ENCODE assay signal across 14 mouse cellular contexts in the genomic region with DNA sequence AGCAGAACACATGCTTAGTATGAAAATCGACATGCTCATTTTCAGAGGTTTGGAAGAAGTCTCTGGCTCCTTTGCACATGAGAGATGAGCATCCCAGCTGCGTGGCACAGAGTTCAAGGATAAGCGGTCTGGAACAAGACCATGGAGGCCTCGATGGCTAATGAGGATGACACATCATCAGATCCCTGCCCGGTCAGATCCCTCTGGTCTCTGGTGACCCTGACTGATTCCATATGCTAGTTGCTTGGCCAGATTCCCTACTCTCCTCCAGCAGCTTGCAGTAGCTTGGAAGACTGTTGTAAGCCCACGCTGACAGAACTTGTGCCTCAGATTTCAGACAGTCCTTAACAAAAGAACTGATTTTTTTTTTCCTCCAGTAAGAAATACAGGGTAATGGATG. TPM values are rescaled to one million over a fixed set of nuclear protein-coding genes. Genes with fewer than 3 reads are reported as not detected.
DNase-seq lines count a peak whose midpoint lies in the region; ATAC-seq and TF ChIP-seq lines count a peak whose summit lies in the region.
"Had no signal": no experiment of that assay in that cellular context is flagged by ENCODE, and none has a peak within 500 bp of the region (broad histone marks: within the 10 kb centered on the region; RNA-seq: fewer than 3 reads in every experiment).

No protein-coding gene starts in this region.

- no peak for TF ChIP-seq CTCF in midbrain, postnatal 0 days (IDR thresholded peaks at IDR 0.05)

- DNase-seq in frontal cortex, postnatal 25 days (ENCODE audit: low spot score in 2 of 2) = no peak
- peak; percentile 67 for DNase-seq in midbrain, postnatal 0 days (ENCODE audit: low spot score)
- no peak for DNase-seq in midbrain, embryonic 10.5 days (ENCODE audit: low spot score)
- DNase-seq in testis, postnatal 14 days (ENCODE audit: low spot score) = peak; percentile 43
- DNase-seq in right cerebral cortex, postnatal 36 days (ENCODE audit: low spot score in 2 of 2) = no peak
- no peak for DNase-seq in liver
- DNase-seq: layer of hippocampus, adult 9-11 months; right cerebral cortex, adult 18-20 months had no signal

- no peak overlapping the region for H3K9ac ChIP-seq in midbrain, postnatal 0 days (replicated peaks; ENCODE audit: low read length, poor library complexity, severe bottlenecking)
- no peak overlapping the region for H3K9ac ChIP-seq in intestine, embryonic 15.5 days
- H3K9ac ChIP-seq: embryonic facial prominence, embryonic 15.5 days; heart, embryonic 13.5 days; midbrain, embryonic 12.5 days had no signal

- H3K4me2 ChIP-seq in midbrain, postnatal 0 days (ENCODE audit: low read depth, low read length, poor library complexity, severe bottlenecking) = no peak overlapping the region
- no peak overlapping the region for H3K4me2 ChIP-seq in intestine, embryonic 15.5 days (replicated peaks)
- H3K4me2 ChIP-seq: embryonic facial prominence, embryonic 15.5 days; heart, embryonic 13.5 days; midbrain, embryonic 12.5 days had no signal

- WGBS in midbrain, postnatal 0 days = 74% methylated on average over 6 of the region's 6 CpGs
- WGBS in midbrain, embryonic 10.5 days = 86% methylated on average over 6 of the region's 6 CpGs
- WGBS in intestine, embryonic 15.5 days = 60% methylated on average over 6 of the region's 6 CpGs

- H3K4me3 ChIP-seq in midbrain, postnatal 0 days (ENCODE audit: low read depth, low read length) = no peak overlapping the region
- H3K4me3 ChIP-seq in midbrain, embryonic 10.5 days = no peak overlapping the region
- H3K4me3 ChIP-seq in intestine, embryonic 15.5 days (replicated peaks) = no peak overlapping the region
- H3K4me3 ChIP-seq: embryonic facial prominence, embryonic 15.5 days; heart, embryonic 13.5 days; midbrain, embryonic 12.5 days had no signal

- H3K4me1 ChIP-seq in midbrain, postnatal 0 days (ENCODE audit: insufficient read depth, low read length) = no peaks in the 10 kb centered on the region; the same call in 1 of the 2 replicates
- no peaks in the 10 kb centered on the region for H3K4me1 ChIP-seq in midbrain, embryonic 10.5 days
- H3K4me1 ChIP-seq in intestine, embryonic 15.5 days (replicated peaks) = no peaks in the 10 kb centered on the region
- H3K4me1 ChIP-seq: embryonic facial prominence, embryonic 15.5 days; heart, embryonic 13.5 days; midbrain, embryonic 12.5 days had no signal

- H3K36me3 ChIP-seq in midbrain, postnatal 0 days (ENCODE audit: insufficient read depth, low read length) = no peaks in the 10 kb centered on the region
- no peaks in the 10 kb centered on the region for H3K36me3 ChIP-seq in midbrain, embryonic 10.5 days
- H3K36me3 ChIP-seq in intestine, embryonic 15.5 days = no peaks in the 10 kb centered on the region
- H3K36me3 ChIP-seq: embryonic facial prominence, embryonic 15.5 days; heart, embryonic 13.5 days; midbrain, embryonic 12.5 days had no signal

- H3K9me3 ChIP-seq in midbrain, postnatal 0 days (ENCODE audit: low read length) = no peaks in the 10 kb centered on the region
- H3K9me3 ChIP-seq in midbrain, embryonic 10.5 days (replicated peaks) = no peaks in the 10 kb centered on the region
- no peaks in the 10 kb centered on the region for H3K9me3 ChIP-seq in intestine, embryonic 15.5 days
- H3K9me3 ChIP-seq: embryonic facial prominence, embryonic 15.5 days; heart, embryonic 13.5 days; midbrain, embryonic 12.5 days had no signal

- peak; percentile 67 for ATAC-seq in frontal cortex, adult (ENCODE audit: low TSS enrichment)
- no peak for ATAC-seq in midbrain, postnatal 0 days (ENCODE audit: low FRiP score)
- ATAC-seq in intestine, embryonic 15.5 days = peak; percentile 75

- H3K27ac ChIP-seq in midbrain, postnatal 0 days (ENCODE audit: low read depth, low read length) = no peak overlapping the region
- H3K27ac ChIP-seq in midbrain, embryonic 10.5 days (replicated peaks) = no peak overlapping the region
- H3K27ac ChIP-seq in intestine, embryonic 15.5 days = no peak overlapping the region
- H3K27ac ChIP-seq: embryonic facial prominence, embryonic 15.5 days; heart, embryonic 13.5 days; midbrain, embryonic 12.5 days had no signal

- no peaks in the 10 kb centered on the region for H3K27me3 ChIP-seq in midbrain, postnatal 0 days (ENCODE audit: insufficient read depth, low read length)
- H3K27me3 ChIP-seq in midbrain, embryonic 10.5 days (ENCODE audit: low read depth, poor library complexity, severe bottlenecking) = no peaks in the 10 kb centered on the region
- H3K27me3 ChIP-seq in intestine, embryonic 15.5 days (replicated peaks) = no peaks in the 10 kb centered on the region
- H3K27me3 ChIP-seq: CH12.LX; embryonic facial prominence, embryonic 15.5 days; heart, embryonic 13.5 days; midbrain, embryonic 12.5 days had no signal

RNA-seq across cellular contexts. Expression of a gene that starts 26.7 kb away (rescaled TPM):
- total RNA-seq in midbrain, postnatal 0 days (2014; rRNA removed) = not detected in 2 replicates
- 0.09 TPM in 1 of 2 replicates, not detected in the other for polyA plus RNA-seq in midbrain, postnatal 0 days (2015; fragmentation: Nextera tagmentation; extraction: Ambion mirVana)
- 0.06 TPM in 1 of 2 replicates, not detected in the other for polyA plus RNA-seq in midbrain, embryonic 10.5 days (2016; fragmentation: Nextera tagmentation; extraction: Ambion mirVana)
- 6.4 and 10.7 TPM in 2 replicates for polyA plus RNA-seq in intestine, embryonic 15.5 days (2015; fragmentation: Nextera tagmentation; extraction: Ambion mirVana)
- total RNA-seq: CH12.LX had no signal
- polyA plus RNA-seq: embryonic facial prominence, embryonic 15.5 days; midbrain, embryonic 12.5 days had no signal

RNA-seq across cellular contexts. Expression of a gene that starts 45.1 kb away (rescaled TPM):
- not detected in 2 replicates for total RNA-seq in midbrain, postnatal 0 days (2014; rRNA removed)
- polyA plus RNA-seq in midbrain, postnatal 0 days (2015; fragmentation: Nextera tagmentation; extraction: Ambion mirVana) = not detected in 2 replicates
- polyA plus RNA-seq in midbrain, embryonic 10.5 days (2016; fragmentation: Nextera tagmentation; extraction: Ambion mirVana) = not detected in 2 replicates
- polyA plus RNA-seq in intestine, embryonic 15.5 days (2015; fragmentation: Nextera tagmentation; extraction: Ambion mirVana) = 8.1 and 13.6 TPM in 2 replicates
- total RNA-seq: CH12.LX had no signal
- polyA plus RNA-seq: midbrain, embryonic 12.5 days had no signal

Comparison
In these comparisons a context has a peak if more than half of its experiments do, and no peak if none do; other contexts are left out.
1. DNase-seq: peak in midbrain, postnatal 0 days (single experiment) and testis, postnatal 14 days (single experiment); none in frontal cortex, postnatal 25 days (0 of 2), midbrain, embryonic 10.5 days (single experiment), right cerebral cortex, postnatal 36 days (0 of 2) and liver (single experiment).